10 mouse cellular contexts compared by ENCODE assay signal in the genomic region with DNA sequence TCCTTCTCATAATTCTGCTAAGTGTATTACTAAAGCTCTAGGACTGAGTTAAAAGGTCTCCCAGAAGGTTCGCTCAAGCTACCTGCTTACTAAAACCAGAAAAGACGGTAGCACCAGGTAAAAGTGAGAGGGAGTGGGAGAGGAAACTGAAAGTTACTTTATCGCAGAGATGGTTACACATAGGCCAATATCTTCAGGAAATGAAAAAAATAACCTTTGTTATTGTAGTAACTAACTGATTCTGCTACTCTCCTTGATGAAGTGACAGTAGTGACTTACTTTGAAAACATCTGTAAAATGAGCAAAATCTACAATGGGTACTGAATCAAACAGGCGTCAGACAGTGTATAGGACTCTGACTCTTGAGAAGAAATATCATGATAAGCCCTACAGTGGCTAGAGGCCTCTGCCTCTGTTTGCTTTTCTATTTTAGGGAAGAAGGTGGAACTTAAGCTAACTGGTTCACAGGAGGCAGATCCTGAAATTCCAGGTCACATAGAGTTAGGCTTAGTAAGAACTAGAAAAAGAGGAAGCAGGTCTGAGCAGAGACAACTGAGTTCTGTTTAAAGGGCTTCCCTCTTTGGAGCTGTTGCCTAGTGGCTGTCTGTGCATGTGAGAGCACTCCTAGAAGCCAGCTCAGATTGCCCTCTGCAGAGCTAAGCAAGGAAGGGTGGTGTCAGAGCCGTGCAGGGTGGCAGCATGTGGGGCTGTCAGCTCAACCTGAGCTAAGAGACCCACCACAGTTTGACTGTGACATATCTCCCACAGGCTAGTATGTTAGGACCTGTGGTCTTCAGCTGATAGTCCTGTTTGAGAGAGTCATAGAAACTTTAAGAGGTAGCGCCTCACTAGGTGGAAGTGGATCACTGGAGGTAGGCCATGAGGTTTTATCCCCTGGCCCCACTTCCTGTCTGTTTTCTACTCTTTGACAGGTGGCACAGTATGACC.
A peak's percentile ranks its signal among the peaks of the same experiment; 100 is the strongest.
DNase-seq lines count a peak whose midpoint lies in the region; ATAC-seq lines count a peak whose summit lies in the region.
"Had no signal": no experiment of that assay in that cellular context is flagged by ENCODE, and none has a peak within 500 bp of the region (broad histone marks: within the 10 kb centered on the region; RNA-seq: fewer than 3 reads in every experiment).

No protein-coding gene starts in this region.

- 0 out of 2 replicates have a peak overlapping the region, but pooled peaks have one; percentile 22 for H3K27ac ChIP-seq in liver, embryonic 11.5 days (ENCODE audit: low read depth, low read length)
- H3K27ac ChIP-seq: embryonic facial prominence, embryonic 12.5 days; hindbrain, embryonic 15.5 days had no signal

- H3K4me3 ChIP-seq in liver, embryonic 11.5 days (ENCODE audit: low read depth, low read length): no peak overlapping the region
- H3K4me3 ChIP-seq: embryonic facial prominence, embryonic 12.5 days; hindbrain, embryonic 15.5 days had no signal

- H3K4me2 ChIP-seq in liver, embryonic 11.5 days: no peak overlapping the region
- H3K4me2 ChIP-seq: embryonic facial prominence, embryonic 12.5 days; hindbrain, embryonic 15.5 days had no signal

- peaks cover 49% of the 10 kb centered on the region for H3K4me1 ChIP-seq in liver, embryonic 11.5 days (replicated peaks; ENCODE audit: control insufficient read depth, insufficient read depth, low read length)
- H3K4me1 ChIP-seq: embryonic facial prominence, embryonic 12.5 days; hindbrain, embryonic 15.5 days had no signal

- DNase-seq in 416B (ENCODE audit: low read depth): peak; percentile 20
- DNase-seq in liver, embryonic 11.5 days (ENCODE audit: low spot score): no peak
- DNase-seq in naive thymus-derived CD4-positive, alpha-beta T cell, adult 2 months (ENCODE audit: low read depth): peak; percentile 65
- DNase-seq in embryo, embryonic 9.5 days (ENCODE audit: extremely low spot score): no peak
- DNase-seq in gastrocnemius, postnatal 10 days: no peak
- DNase-seq in kidney, postnatal 14 days: no peak
- DNase-seq in urinary bladder, postnatal 10 days (ENCODE audit: low spot score): no peak

- WGBS in liver, embryonic 11.5 days: 67% methylated on average over 6 of the region's 6 CpGs

- H3K36me3 ChIP-seq in liver, embryonic 11.5 days (ENCODE audit: control insufficient read depth, insufficient read depth, low read length): no peaks in the 10 kb centered on the region
- H3K36me3 ChIP-seq: hindbrain, embryonic 15.5 days had no signal

- peak; percentile 59 for ATAC-seq in CD4-positive, CD25-positive, alpha-beta regulatory T cell, adult 4 months
- peak; percentile 55; the same call in 1 of the 2 replicates for ATAC-seq in liver, embryonic 11.5 days (replicated peaks; ENCODE audit: low FRiP score)

- no peaks in the 10 kb centered on the region for H3K9me3 ChIP-seq in liver, embryonic 11.5 days (ENCODE audit: control insufficient read depth, low read length)
- H3K9me3 ChIP-seq: embryonic facial prominence, embryonic 12.5 days; hindbrain, embryonic 15.5 days had no signal

- H3K27me3 ChIP-seq in liver, embryonic 11.5 days (replicated peaks; ENCODE audit: control insufficient read depth, insufficient read depth, low read length): no peaks in the 10 kb centered on the region
- H3K27me3 ChIP-seq: embryonic facial prominence, embryonic 12.5 days; hindbrain, embryonic 15.5 days had no signal

- no peak overlapping the region for H3K9ac ChIP-seq in liver, embryonic 11.5 days (ENCODE audit: low read depth, low read length)
- H3K9ac ChIP-seq: embryonic facial prominence, embryonic 12.5 days; hindbrain, embryonic 15.5 days had no signal

Comparison
In these comparisons a context has a peak if more than half of its experiments do, and no peak if none do; other contexts are left out.
1. DNase-seq: peak in 416B (single experiment) and naive thymus-derived CD4-positive, alpha-beta T cell, adult 2 months (single experiment); none in liver, embryonic 11.5 days (single experiment), embryo, embryonic 9.5 days (single experiment), gastrocnemius, postnatal 10 days (single experiment), kidney, postnatal 14 days (single experiment) and urinary bladder, postnatal 10 days (single experiment).